Mouse (Mus musculus) liver, postnatal 0 days (tissue): ENCODE measurements at regions not wholly inside any gene's neighbourhood (a gene's known extent, or its start where the extent isn't known, plus 50 kb on each side); places are given as distances from the start of the nearest gene placed in this dataset.

Source experiments
- CTCF ChIP-seq: sonication (generic); IDR thresholded peaks from 2 replicates; pipeline ENCODE4 v1.5.1; 2016; ENCODE audit warnings: antibody characterized with exemption, low read depth
- EP300 ChIP-seq: IDR thresholded peaks from 2 replicates; pipeline ENCODE4 v1.6.1; 2016; ENCODE audit warnings: antibody characterized with exemption, low read depth, mild to moderate bottlenecking

- TF ChIP-seq CTCF (no peak), EP300 (no peak)
These were observed 245.6 kb downstream of the Tbc1d1 start for GRCm38 (mm10) chr5:64401737-64402136.
